Mouse (Mus musculus): ENCODE data around the gene Eml3. TPM values are rescaled to one million over a fixed set of nuclear protein-coding genes. Genes with fewer than 3 reads are reported as not detected.

Gene Eml3
- polyA plus RNA-seq, 1 experiment: 14.7 TPM

DNA sequence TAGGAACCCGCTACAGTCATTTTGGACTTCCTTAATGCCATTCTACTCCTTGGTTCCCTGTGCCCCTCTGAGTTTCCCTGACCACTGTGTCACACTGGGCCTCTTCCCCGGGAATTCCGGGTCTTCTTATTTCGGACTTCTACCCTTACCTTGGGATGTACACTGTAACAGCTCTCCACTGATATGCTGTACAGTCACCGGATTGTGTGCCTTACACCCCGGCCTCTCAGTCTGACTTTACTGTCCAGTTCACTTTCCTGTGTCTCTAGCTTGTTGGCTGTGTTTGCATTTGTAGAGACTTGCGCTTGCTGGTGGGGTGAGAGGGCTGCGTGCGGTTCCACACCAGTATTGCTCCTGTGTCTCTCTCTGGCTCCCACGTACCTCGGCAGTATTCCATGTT lies 765 bp downstream of the Eml3 start:
- Histone ChIP-seq H3K79me2 (ENCODE audit: control insufficient read depth, insufficient read depth) (peaks cover 4% of the 10 kb centered on the region), H3K36me3 (ENCODE audit: control insufficient read depth, insufficient read depth) (peaks cover 12% of the 10 kb centered on the region), H3K4me3 (peak overlapping the region; percentile 51), H3K4me2 (ENCODE audit: low read depth) (peak overlapping the region; percentile 96), H3ac (ENCODE audit: control insufficient read depth, insufficient read length) (peak overlapping the region; percentile 76), H3K27me3 (ENCODE audit: control insufficient read depth, insufficient read depth, insufficient read length) (no peaks in the 10 kb centered on the region)
- no peak for TF ChIP-seq TCF3 (IDR thresholded peaks at IDR 0.05; ENCODE audit: insufficient read length, low read depth)
- no peak for TF ChIP-seq TCF12 (IDR thresholded peaks at IDR 0.05; ENCODE audit: insufficient read depth, poor library complexity, severe bottlenecking)
- no peak for TF ChIP-seq E2F4 (IDR thresholded peaks at IDR 0.05; ENCODE audit: insufficient read depth)
- TF ChIP-seq MYOD1 (IDR thresholded peaks at IDR 0.05; ENCODE audit: control insufficient read depth in 1 of 3, insufficient read length in 2 of 3, low read depth in 2 of 3): no peak
- no peak for TF ChIP-seq POLR2AphosphoS2 (IDR thresholded peaks at IDR 0.05; ENCODE audit: insufficient read length, low read depth)
- no peak for TF ChIP-seq MYOG (IDR thresholded peaks at IDR 0.05; ENCODE audit: control insufficient read depth in 1 of 3, insufficient read depth in 1 of 3, insufficient read length in 2 of 3, low read depth in 2 of 3)
- TF ChIP-seq POLR2A (IDR thresholded peaks at IDR 0.05; ENCODE audit: insufficient read length, low read depth): no peak
- no peak for TF ChIP-seq CEBPB (IDR thresholded peaks at IDR 0.05; ENCODE audit: insufficient read depth, poor library complexity, severe bottlenecking)

DNA sequence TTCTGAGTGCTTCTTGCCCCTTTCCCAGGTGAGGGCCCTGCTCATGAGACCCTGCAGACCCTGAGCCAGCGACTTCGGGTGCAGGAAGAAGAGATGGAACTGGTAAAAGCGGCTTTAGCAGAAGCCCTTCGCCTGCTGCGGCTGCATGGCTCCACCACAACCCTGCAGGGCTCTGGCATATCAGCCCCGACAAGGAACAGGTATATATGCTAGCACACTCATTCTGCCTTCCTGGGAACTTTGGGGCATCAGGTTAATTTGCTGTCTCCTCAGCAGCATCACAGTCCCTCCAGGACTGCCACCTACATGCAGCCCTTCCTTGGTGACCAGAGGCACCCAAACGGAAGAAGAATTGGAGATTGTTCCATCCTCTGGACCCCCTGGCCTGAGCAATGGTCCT lies 1.4 kb downstream of the Eml3 start:
- peaks cover 18% of the 10 kb centered on the region for H3K36me3 ChIP-seq (ENCODE audit: control insufficient read depth, insufficient read depth)
- no peaks in the 10 kb centered on the region for H3K27me3 ChIP-seq (ENCODE audit: control insufficient read depth, insufficient read depth, insufficient read length)
- TF ChIP-seq POLR2AphosphoS2 (IDR thresholded peaks at IDR 0.05; ENCODE audit: insufficient read length, low read depth) (no peak), USF1 (IDR thresholded peaks at IDR 0.05; ENCODE audit: low read depth) (no peak), SRF (IDR thresholded peaks at IDR 0.05; ENCODE audit: control insufficient read depth, insufficient read length, low read depth) (no peak), MYOD1 (IDR thresholded peaks at IDR 0.05; ENCODE audit: control insufficient read depth in 1 of 3, insufficient read length in 2 of 3, low read depth in 2 of 3) (no peak), TCF3 (IDR thresholded peaks at IDR 0.05; ENCODE audit: insufficient read length, low read depth) (no peak), POLR2A (IDR thresholded peaks at IDR 0.05; ENCODE audit: insufficient read length, low read depth) (no peak), MYOG (IDR thresholded peaks at IDR 0.05; ENCODE audit: control insufficient read depth in 1 of 3, insufficient read depth in 1 of 3, insufficient read length in 2 of 3, low read depth in 2 of 3) (no peak), MAX (IDR thresholded peaks at IDR 0.05; ENCODE audit: low read depth) (no peak), CEBPB (IDR thresholded peaks at IDR 0.05; ENCODE audit: insufficient read depth, poor library complexity, severe bottlenecking) (no peak), E2F4 (IDR thresholded peaks at IDR 0.05; ENCODE audit: insufficient read depth) (no peak), TCF12 (IDR thresholded peaks at IDR 0.05; ENCODE audit: insufficient read depth, poor library complexity, severe bottlenecking) (no peak)
- peak overlapping the region; percentile 96 for H3K4me2 ChIP-seq (ENCODE audit: low read depth)
- H3ac ChIP-seq (ENCODE audit: control insufficient read depth, insufficient read length): peak overlapping the region; percentile 76
- H3K4me3 ChIP-seq: peak overlapping the region; percentile 51
- H3K79me2 ChIP-seq (ENCODE audit: control insufficient read depth, insufficient read depth): peaks cover 4% of the 10 kb centered on the region

DNA sequence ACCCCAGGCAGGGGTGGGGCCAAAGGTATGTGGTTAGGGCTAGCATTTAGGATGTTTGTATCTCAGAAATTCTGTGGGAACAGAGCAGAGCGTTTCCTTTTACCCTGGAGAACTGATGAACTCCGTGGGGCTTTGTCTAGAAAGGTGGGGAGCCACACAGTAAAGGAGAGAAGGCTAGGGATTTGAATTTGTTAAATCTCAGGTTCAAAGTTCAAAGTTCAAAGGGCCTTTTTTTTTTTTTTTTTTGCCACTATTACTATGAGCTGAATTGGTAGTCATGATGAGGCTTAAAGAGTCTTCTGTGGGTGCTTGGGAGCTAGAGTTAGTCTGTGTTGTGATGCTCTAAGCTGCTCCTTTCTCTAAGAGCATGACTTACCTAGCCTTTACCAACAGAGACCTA lies 7.4 kb downstream of the Eml3 start:
- Histone ChIP-seq H3K4me3 (no peak overlapping the region), H3ac (ENCODE audit: control insufficient read depth, insufficient read length) (no peak overlapping the region), H3K79me2 (ENCODE audit: control insufficient read depth, insufficient read depth) (no peaks in the 10 kb centered on the region), H3K36me3 (ENCODE audit: control insufficient read depth, insufficient read depth) (peaks cover 13% of the 10 kb centered on the region), H3K4me2 (ENCODE audit: low read depth) (no peak overlapping the region), H3K27me3 (ENCODE audit: control insufficient read depth, insufficient read depth, insufficient read length) (no peaks in the 10 kb centered on the region)
- TF ChIP-seq E2F4 (IDR thresholded peaks at IDR 0.05; ENCODE audit: insufficient read depth): no peak

DNA sequence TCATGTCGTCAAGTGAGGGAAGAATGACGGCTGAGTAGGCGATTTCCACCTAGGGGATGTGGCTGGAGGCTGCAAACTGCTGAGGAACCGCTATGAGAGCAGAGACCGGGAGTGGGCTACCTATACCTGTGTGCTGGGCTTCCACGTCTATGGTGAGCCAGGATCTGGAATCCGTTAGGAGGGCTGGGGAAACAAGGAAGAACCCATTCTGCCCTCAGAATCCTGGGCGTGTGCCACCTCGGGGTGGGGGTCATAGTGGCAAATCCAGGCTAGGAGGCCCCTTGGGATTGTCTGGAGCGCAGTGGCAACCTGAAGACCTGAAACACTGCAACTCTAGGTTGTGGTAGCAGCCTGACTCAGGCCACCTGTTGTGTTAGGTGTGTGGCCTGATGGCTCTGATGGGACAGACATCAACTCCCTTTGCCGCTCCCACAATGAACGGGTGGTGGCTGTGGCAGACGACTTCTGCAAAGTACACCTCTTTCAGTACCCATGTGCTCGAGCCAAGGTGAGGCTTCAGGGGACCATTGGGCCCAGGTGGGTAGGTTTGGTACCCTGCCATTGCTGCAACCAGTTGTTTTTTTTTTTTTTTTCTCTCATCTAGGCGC lies 11.3 kb downstream of the Eml3 start:
- Histone ChIP-seq H3K27me3 (ENCODE audit: control insufficient read depth, insufficient read depth, insufficient read length) (no peaks in the 10 kb centered on the region), H3K4me3 (peak overlapping the region; percentile 94), H3K4me2 (ENCODE audit: low read depth) (peak overlapping the region; percentile 97), H3K36me3 (ENCODE audit: control insufficient read depth, insufficient read depth) (peaks cover 9% of the 10 kb centered on the region), H3K79me2 (ENCODE audit: control insufficient read depth, insufficient read depth) (peaks cover 28% of the 10 kb centered on the region), H3ac (ENCODE audit: control insufficient read depth, insufficient read length) (peak overlapping the region; percentile 97)
- TF ChIP-seq TCF3 (IDR thresholded peaks at IDR 0.05; ENCODE audit: insufficient read length, low read depth) (no peak), CEBPB (IDR thresholded peaks at IDR 0.05; ENCODE audit: insufficient read depth, poor library complexity, severe bottlenecking) (no peak), SRF (IDR thresholded peaks at IDR 0.05; ENCODE audit: control insufficient read depth, insufficient read length, low read depth) (no peak), POLR2A (IDR thresholded peaks at IDR 0.05; ENCODE audit: insufficient read length, low read depth) (no peak), MYOG (IDR thresholded peaks at IDR 0.05; ENCODE audit: control insufficient read depth in 1 of 3, insufficient read depth in 1 of 3, insufficient read length in 2 of 3, low read depth in 2 of 3) (no peak), REST (IDR thresholded peaks at IDR 0.05; ENCODE audit: insufficient read depth, insufficient read length) (no peak), POLR2AphosphoS2 (IDR thresholded peaks at IDR 0.05; ENCODE audit: insufficient read length, low read depth) (no peak), TCF12 (IDR thresholded peaks at IDR 0.05; ENCODE audit: insufficient read depth, poor library complexity, severe bottlenecking) (no peak), E2F4 (IDR thresholded peaks at IDR 0.05; ENCODE audit: insufficient read depth) (no peak), MYOD1 (IDR thresholded peaks at IDR 0.05; ENCODE audit: control insufficient read depth in 1 of 3, insufficient read length in 2 of 3, low read depth in 2 of 3) (no peak), USF1 (IDR thresholded peaks at IDR 0.05; ENCODE audit: low read depth) (no peak), MAX (IDR thresholded peaks at IDR 0.05; ENCODE audit: low read depth) (no peak)

- H3ac ChIP-seq (ENCODE audit: control insufficient read depth, insufficient read length): peak overlapping the region; percentile 97
- no peaks in the 10 kb centered on the region for H3K27me3 ChIP-seq (ENCODE audit: control insufficient read depth, insufficient read depth, insufficient read length)
- peaks cover 12% of the 10 kb centered on the region for H3K36me3 ChIP-seq (ENCODE audit: control insufficient read depth, insufficient read depth)
- H3K4me3 ChIP-seq: peak overlapping the region; percentile 94
- H3K79me2 ChIP-seq (ENCODE audit: control insufficient read depth, insufficient read depth): peaks cover 28% of the 10 kb centered on the region
- TF ChIP-seq CEBPB (IDR thresholded peaks at IDR 0.05; ENCODE audit: insufficient read depth, poor library complexity, severe bottlenecking) (no peak), POLR2A (IDR thresholded peaks at IDR 0.05; ENCODE audit: insufficient read length, low read depth) (no peak), USF1 (IDR thresholded peaks at IDR 0.05; ENCODE audit: low read depth) (no peak), TCF12 (IDR thresholded peaks at IDR 0.05; ENCODE audit: insufficient read depth, poor library complexity, severe bottlenecking) (no peak), SRF (IDR thresholded peaks at IDR 0.05; ENCODE audit: control insufficient read depth, insufficient read length, low read depth) (no peak), MYOD1 (IDR thresholded peaks at IDR 0.05; ENCODE audit: control insufficient read depth in 1 of 3, insufficient read length in 2 of 3, low read depth in 2 of 3) (no peak), POLR2AphosphoS2 (IDR thresholded peaks at IDR 0.05; ENCODE audit: insufficient read length, low read depth) (no peak), REST (IDR thresholded peaks at IDR 0.05; ENCODE audit: insufficient read depth, insufficient read length) (no peak), TCF3 (IDR thresholded peaks at IDR 0.05; ENCODE audit: insufficient read length, low read depth) (no peak), MYOG (IDR thresholded peaks at IDR 0.05; ENCODE audit: control insufficient read depth in 1 of 3, insufficient read depth in 1 of 3, insufficient read length in 2 of 3, low read depth in 2 of 3) (no peak), MAX (IDR thresholded peaks at IDR 0.05; ENCODE audit: low read depth) (no peak), E2F4 (IDR thresholded peaks at IDR 0.05; ENCODE audit: insufficient read depth) (no peak)
- peak overlapping the region; percentile 97 for H3K4me2 ChIP-seq (ENCODE audit: low read depth)
These were observed 11.8 kb downstream of the Eml3 start for GRCm38 (mm10) chr19:8941136-8941514.
